Mouse (Mus musculus) spleen, adult 2 months (tissue): ENCODE results near the gene Pfdn4.

Experiments
- CTCF ChIP-seq: fragments of 200-500 bp; IDR thresholded peaks from 2 replicates; pipeline ENCODE4 v1.5.1; 2011; ENCODE audit warnings: mild to moderate bottlenecking, inconsistent platforms; ENCODE audit not compliant: insufficient read depth, insufficient read length, insufficient replicate concordance; ENCODE audit errors: extremely low read depth
- POLR2A ChIP-seq: fragments of 200-500 bp; IDR thresholded peaks from 2 replicates; pipeline ENCODE4 v1.6.1; 2011; ENCODE audit warnings: low read depth, low read length, inconsistent platforms

DNA sequence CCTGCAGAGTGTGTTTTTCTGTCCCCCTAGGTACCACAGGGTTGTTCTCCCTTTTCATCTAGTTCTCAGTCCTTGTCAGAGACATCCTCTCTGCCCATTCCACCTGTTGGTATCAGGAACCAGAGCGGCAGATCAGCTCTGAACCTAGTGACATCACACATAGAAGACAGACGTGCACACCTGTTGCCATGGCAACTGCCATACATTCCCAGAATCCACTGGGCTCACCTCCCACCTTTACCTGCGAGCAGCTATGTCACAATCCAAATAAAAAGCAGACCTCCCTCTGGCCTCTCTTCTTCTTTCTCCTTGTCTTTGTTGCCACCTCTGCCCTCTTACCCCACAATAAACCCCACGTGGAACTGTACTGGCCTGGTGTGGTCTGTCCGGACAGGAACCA lies 25.6 kb upstream of the Pfdn4 start:
- no peak for TF ChIP-seq CTCF
- no peak for TF ChIP-seq POLR2A
